Mouse (Mus musculus) retina, adult 2 months (tissue): ENCODE data around the gene Prune1.
"Not testable (repeated sequence)": the region's sequence is repeated elsewhere in the genome, so short reads cannot be mapped to it uniquely, and the experiment has no call there.

Experiments
- DNase-seq: peaks from one replicate; pipeline ENCODE4 v3.0.0-alpha.2; 2012; ENCODE audit warnings: low read depth, low spot score

The Prune1 gene

DNA sequence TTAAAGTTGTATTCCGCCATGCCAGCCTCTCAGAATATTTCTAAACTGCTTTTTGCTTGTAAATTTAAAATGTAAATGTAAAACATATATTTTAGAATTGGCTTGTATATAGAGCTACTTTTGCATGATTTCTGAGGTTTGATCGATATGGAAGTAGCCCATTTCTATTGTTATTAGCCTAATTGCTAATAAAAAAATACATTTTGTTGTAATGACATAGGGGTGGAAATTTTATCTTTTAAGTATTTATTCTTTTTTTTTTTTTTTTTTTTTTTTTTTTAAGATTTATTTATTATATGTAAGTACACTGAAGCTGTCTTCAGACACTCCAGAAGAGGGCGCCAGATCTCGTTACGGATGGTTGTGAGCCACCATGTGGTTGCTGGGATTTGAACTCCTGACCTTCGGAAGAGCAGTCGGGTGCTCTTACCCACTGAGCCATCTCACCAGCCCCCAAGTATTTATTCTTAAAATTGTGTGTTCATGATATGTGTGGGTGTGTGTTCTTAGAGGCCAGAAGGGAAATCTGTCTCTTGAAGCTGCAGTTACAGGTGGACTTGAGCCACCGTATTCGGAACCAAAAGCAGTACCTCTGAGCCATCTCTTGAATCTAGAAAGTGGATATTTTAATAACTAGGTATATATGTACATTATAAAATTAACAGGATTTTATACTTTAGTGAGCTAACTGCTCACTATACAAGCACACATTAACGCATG, 68.8 kb downstream of the Prune1 start:
- not testable (repeated sequence) for DNase-seq

DNA sequence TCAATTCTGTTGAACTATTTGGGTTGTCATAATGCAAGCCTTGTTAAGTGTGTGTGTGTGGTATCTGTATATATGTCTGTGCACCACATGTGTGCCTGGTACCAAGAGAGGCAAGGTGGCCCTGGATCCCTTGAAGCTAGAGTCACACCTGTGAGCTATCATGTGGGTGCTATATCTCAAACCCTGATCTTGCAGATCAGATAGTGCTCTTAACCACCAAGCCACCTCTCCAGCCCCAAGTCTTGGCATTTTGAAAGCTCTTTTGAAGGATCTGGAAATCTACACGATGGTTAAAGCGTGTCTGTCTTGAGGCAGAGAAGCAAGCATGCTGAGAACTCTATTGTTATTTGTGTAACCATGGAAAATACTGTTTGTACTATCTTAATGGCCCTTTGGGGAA, 71.3 kb downstream of the Prune1 start:
- DNase-seq = no peak

DNA sequence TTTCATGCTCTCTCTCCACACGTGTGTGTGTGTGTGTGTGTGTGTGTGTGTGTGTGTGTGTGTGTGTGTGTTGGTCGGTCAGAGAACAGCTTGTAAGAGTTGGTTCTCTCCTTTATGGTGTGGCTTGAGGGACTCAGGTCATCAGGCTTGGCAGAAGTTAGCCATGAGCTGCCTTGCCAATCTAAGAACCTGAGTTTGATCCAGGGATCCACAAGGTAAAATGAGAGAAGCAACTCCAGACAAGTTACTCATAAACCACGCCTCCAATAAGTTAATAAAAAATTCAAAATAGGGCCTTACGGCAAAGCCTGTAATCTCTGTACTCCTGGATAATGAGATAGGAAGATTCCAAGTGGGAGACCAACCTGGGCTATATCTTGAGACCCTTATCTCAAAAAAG, 73.6 kb downstream of the Prune1 start:
- no peak for DNase-seq

DNA sequence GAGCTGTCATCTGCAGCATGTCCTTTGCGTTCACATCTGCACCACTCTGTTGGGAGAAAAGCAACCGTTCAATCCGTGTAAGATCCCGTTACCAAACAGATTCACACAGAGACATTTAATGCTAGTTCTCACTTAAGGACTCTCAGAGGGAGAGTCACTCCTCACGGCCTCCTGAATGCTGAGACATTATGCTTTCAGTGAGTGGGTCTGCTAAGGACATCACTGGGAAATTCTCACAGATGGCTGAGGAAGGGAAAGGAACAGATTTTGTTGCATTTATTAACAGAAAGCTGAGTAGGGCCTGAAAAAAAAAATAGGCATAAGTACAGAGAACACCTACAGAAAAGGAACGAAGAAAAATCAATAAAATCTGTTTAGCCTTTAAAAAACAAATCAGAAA, 78.0 kb downstream of the Prune1 start:
- DNase-seq = no peak
